Mouse (Mus musculus) midbrain, embryonic 16.5 days (tissue): ENCODE data around the gene Rac1. TPM values are rescaled to one million over a fixed set of nuclear protein-coding genes. Genes with fewer than 3 reads are reported as not detected.
A peak's percentile ranks its signal among the peaks of the same experiment; 100 is the strongest.

Experiments
- ATAC-seq: fragments of 200-750 bp; cut with Nextera tagmentation; 2 replicates; pipeline ENCODE4 v1.8.0; 2017; ENCODE audit warnings: moderate TSS enrichment
- H3K27ac ChIP-seq: fragments of 300-500 bp; sonication (generic); 2 replicates; pipeline ENCODE4 v1.5.1; 2014; ENCODE audit warnings: mild to moderate bottlenecking, low read length, mixed read lengths
- H3K27me3 ChIP-seq: fragments of 300-500 bp; sonication (generic); 2 replicates; pipeline ENCODE4 v1.6.1; 2014; ENCODE audit warnings: low read depth, low read length, mixed read lengths; ENCODE audit not compliant: control insufficient read depth, insufficient read depth
- H3K36me3 ChIP-seq: fragments of 300-500 bp; sonication (generic); 2 replicates; pipeline ENCODE4 v1.6.1; 2014; ENCODE audit warnings: mild to moderate bottlenecking, low read length, moderate library complexity, mixed read lengths; ENCODE audit not compliant: control insufficient read depth, insufficient read depth
- H3K4me1 ChIP-seq: fragments of 300-500 bp; sonication (generic); 2 replicates; pipeline ENCODE4 v1.6.1; 2014; ENCODE audit warnings: mild to moderate bottlenecking, low read length, mixed read lengths; ENCODE audit not compliant: control insufficient read depth, insufficient read depth
- H3K4me2 ChIP-seq: fragments of 300-500 bp; sonication (generic); 2 replicates; pipeline ENCODE4 v1.6.1; 2014; ENCODE audit warnings: mild to moderate bottlenecking, low read length, mixed read lengths
- H3K4me3 ChIP-seq: fragments of 300-500 bp; sonication (generic); 2 replicates; pipeline ENCODE4 v1.5.1; 2014; ENCODE audit warnings: low read depth, mild to moderate bottlenecking, low read length, moderate library complexity, mixed read lengths
- H3K9ac ChIP-seq: fragments of 300-500 bp; sonication (generic); 2 replicates; pipeline ENCODE4 v1.6.1; 2014; ENCODE audit warnings: low read depth, low read length, mixed read lengths
- H3K9me3 ChIP-seq: fragments of 300-500 bp; sonication (generic); replicated peaks from 2 replicates; pipeline ENCODE4 v1.6.1; 2014; ENCODE audit warnings: mild to moderate bottlenecking, low read length, mixed read lengths; ENCODE audit not compliant: control insufficient read depth, poor library complexity, severe bottlenecking
- WGBS: fragments of 180-500 bp; shearing (Covaris S2); extraction: QIAGEN DNeasy Blood & Tissue Kit; methylation state at CpG from one replicate; pipeline ENCODE4 v1.1.7; 2014; 5-methylcytosine and 5-hydroxymethylcytosine counted together
- polyA plus RNA-seq: library from polyadenylated mRNA; unstranded; fragments of >200 nt; fragmentation: Nextera tagmentation; extraction: Ambion mirVana; gene quantifications from 2 replicates; pipeline ENCODE4 v1.2.1, GENCODE M21; 2015

The Rac1 gene
- polyA plus RNA-seq, 1 experiment from 2014 or later = 409 TPM

GRCm38 (mm10) chr5:143475153-143475844 is 52.5 kb downstream of the Rac1 start:
- Histone ChIP-seq H3K4me1 (no peaks in the 10 kb centered on the region), H3K9me3 (no peaks in the 10 kb centered on the region), H3K27me3 (no peaks in the 10 kb centered on the region), H3K9ac (no peak overlapping the region), H3K4me2 (no peak overlapping the region), H3K4me3 (no peak overlapping the region), H3K36me3 (peaks cover 44% of the 10 kb centered on the region), H3K27ac (no peak overlapping the region)
- no peak for ATAC-seq
- WGBS = 94% methylated on average over 20 of the region's 20 CpGs

GRCm38 (mm10) chr5:143471953-143472618 is 55.8 kb downstream of the Rac1 start:
- Histone ChIP-seq H3K4me1 (no peaks in the 10 kb centered on the region), H3K9me3 (no peaks in the 10 kb centered on the region), H3K36me3 (peaks cover 34% of the 10 kb centered on the region), H3K4me2 (no peak overlapping the region), H3K9ac (no peak overlapping the region), H3K27me3 (no peaks in the 10 kb centered on the region), H3K27ac (no peak overlapping the region), H3K4me3 (no peak overlapping the region)
- no peak for ATAC-seq
- WGBS = 85% methylated on average over 8 of the region's 9 CpGs

GRCm38 (mm10) chr5:143471165-143471546 is 56.7 kb downstream of the Rac1 start:
- no peak for ATAC-seq
- no peaks in the 10 kb centered on the region for H3K9me3 ChIP-seq
- H3K4me2 ChIP-seq = no peak overlapping the region
- no peaks in the 10 kb centered on the region for H3K27me3 ChIP-seq
- H3K4me1 ChIP-seq = no peaks in the 10 kb centered on the region
- H3K27ac ChIP-seq = no peak overlapping the region
- peaks cover 28% of the 10 kb centered on the region for H3K36me3 ChIP-seq
- H3K9ac ChIP-seq = no peak overlapping the region
- no peak overlapping the region for H3K4me3 ChIP-seq
- WGBS = 94% methylated on average over 3 of the region's 3 CpGs

GRCm38 (mm10) chr5:143470421-143471164 is 57.2 kb downstream of the Rac1 start:
- peaks cover 23% of the 10 kb centered on the region for H3K36me3 ChIP-seq

GRCm38 (mm10) chr5:143469628-143470027 is 58.2 kb downstream of the Rac1 start:
- no peak overlapping the region for H3K9ac ChIP-seq
- H3K27me3 ChIP-seq = no peaks in the 10 kb centered on the region
- no peak overlapping the region for H3K4me3 ChIP-seq
- WGBS = 94% methylated on average over 8 of the region's 8 CpGs
- H3K4me2 ChIP-seq = no peak overlapping the region
- no peak overlapping the region for H3K27ac ChIP-seq
- ATAC-seq = no peak
- peaks cover 13% of the 10 kb centered on the region for H3K36me3 ChIP-seq
- H3K4me1 ChIP-seq = peaks cover 9% of the 10 kb centered on the region
- H3K9me3 ChIP-seq = no peaks in the 10 kb centered on the region

More at GRCm38 (mm10) chr5:143470421-143471164, 57.2 kb downstream of the Rac1 start:
- no peak for ATAC-seq
- Histone ChIP-seq H3K4me1 (peaks cover 4% of the 10 kb centered on the region), H3K4me3 (no peak overlapping the region), H3K9ac (no peak overlapping the region), H3K9me3 (no peaks in the 10 kb centered on the region), H3K27ac (no peak overlapping the region), H3K4me2 (no peak overlapping the region), H3K27me3 (no peaks in the 10 kb centered on the region)
- WGBS = 81% methylated on average over 15 of the region's 15 CpGs

GRCm38 (mm10) chr5:143467931-143468330 is 59.9 kb downstream of the Rac1 start:
- H3K27me3 ChIP-seq = no peaks in the 10 kb centered on the region
- H3K4me1 ChIP-seq = peaks cover 14% of the 10 kb centered on the region
- no peak overlapping the region for H3K4me2 ChIP-seq
- no peak overlapping the region for H3K27ac ChIP-seq
- no peak overlapping the region for H3K9ac ChIP-seq
- H3K4me3 ChIP-seq = no peak overlapping the region
- ATAC-seq = no peak
- WGBS = 97% methylated on average over 6 of the region's 6 CpGs
- no peaks in the 10 kb centered on the region for H3K9me3 ChIP-seq
- H3K36me3 ChIP-seq = peaks cover 6% of the 10 kb centered on the region

GRCm38 (mm10) chr5:143466891-143467669 is 60.8 kb downstream of the Rac1 start:
- Histone ChIP-seq H3K4me2 (no peak overlapping the region), H3K9ac (no peak overlapping the region), H3K4me1 (peaks cover 14% of the 10 kb centered on the region), H3K4me3 (no peak overlapping the region), H3K27me3 (no peaks in the 10 kb centered on the region), H3K9me3 (no peaks in the 10 kb centered on the region), H3K27ac (no peak overlapping the region), H3K36me3 (peaks cover 4% of the 10 kb centered on the region; the same call in 1 of the 2 replicates)
- WGBS = 94% methylated on average over 23 of the region's 23 CpGs
- no peak for ATAC-seq

GRCm38 (mm10) chr5:143465156-143466085 is 62.4 kb downstream of the Rac1 start:
- no peak for ATAC-seq
- WGBS = 34% methylated on average over 23 of the region's 23 CpGs

More at GRCm38 (mm10) chr5:143465156-143466085, 62.4 kb downstream of the Rac1 start:
- peak overlapping the region; percentile 82 for H3K9ac ChIP-seq
- no peaks in the 10 kb centered on the region for H3K9me3 ChIP-seq
- H3K4me1 ChIP-seq = peaks cover 14% of the 10 kb centered on the region
- peaks cover 4% of the 10 kb centered on the region; the same call in 1 of the 2 replicates for H3K36me3 ChIP-seq
- H3K27ac ChIP-seq = peak overlapping the region; percentile 59
- peak overlapping the region; percentile 83 for H3K4me3 ChIP-seq
- peak overlapping the region; percentile 61 for H3K4me2 ChIP-seq
- H3K27me3 ChIP-seq = no peaks in the 10 kb centered on the region
